Mouse (Mus musculus) embryonic facial prominence, embryonic 13.5 days (tissue): ENCODE results near the gene Ccdc169. TPM values are rescaled to one million over a fixed set of nuclear protein-coding genes. Genes with fewer than 3 reads are reported as not detected.

Experiments
- ATAC-seq: fragments of 200-750 bp; cut with Nextera tagmentation; 2 replicates; pipeline ENCODE4 v1.8.0; 2017; ENCODE audit warnings: low read depth; ENCODE audit not compliant: insufficient number of reproducible peaks, insufficient read depth, low FRiP score, low TSS enrichment
- H3K27ac ChIP-seq: fragments of 300-500 bp; sonication (generic); 2 replicates; pipeline ENCODE4 v1.5.1; 2015; ENCODE audit warnings: moderate library complexity, mild to moderate bottlenecking, inconsistent platforms
- H3K27me3 ChIP-seq: fragments of 300-500 bp; sonication (generic); 2 replicates; pipeline ENCODE4 v1.6.1; 2015; ENCODE audit warnings: mild to moderate bottlenecking, inconsistent platforms
- H3K36me3 ChIP-seq: fragments of 300-500 bp; sonication (generic); 2 replicates; pipeline ENCODE4 v1.6.1; 2015; ENCODE audit warnings: mild to moderate bottlenecking, inconsistent platforms
- H3K4me1 ChIP-seq: fragments of 300-500 bp; sonication (generic); 2 replicates; pipeline ENCODE4 v1.6.1; 2015; ENCODE audit warnings: inconsistent platforms
- H3K4me2 ChIP-seq: fragments of 300-500 bp; sonication (generic); 2 replicates; pipeline ENCODE4 v1.6.1; 2015; ENCODE audit warnings: moderate library complexity, mild to moderate bottlenecking, inconsistent platforms
- H3K4me3 ChIP-seq: fragments of 300-500 bp; sonication (generic); 2 replicates; pipeline ENCODE4 v1.5.1; 2015; ENCODE audit warnings: mild to moderate bottlenecking, inconsistent platforms
- H3K9ac ChIP-seq: fragments of 300-500 bp; sonication (generic); 2 replicates; pipeline ENCODE4 v1.6.1; 2015; ENCODE audit warnings: mild to moderate bottlenecking, inconsistent platforms
- H3K9me3 ChIP-seq: fragments of 300-500 bp; sonication (generic); 2 replicates; pipeline ENCODE4 v1.6.1; 2016; ENCODE audit warnings: inconsistent platforms
- WGBS: fragments of 180-500 bp; shearing (Covaris S2); methylation state at CpG from one replicate; pipeline ENCODE4 v1.1.7; 2015; ENCODE audit warnings: mixed read lengths; 5-methylcytosine and 5-hydroxymethylcytosine counted together
- polyA plus RNA-seq: library from polyadenylated mRNA; unstranded; fragments of >200 nt; fragmentation: Nextera tagmentation; extraction: Ambion mirVana; gene quantifications from 2 replicates; pipeline ENCODE4 v1.2.1, GENCODE M21; 2015

Gene Ccdc169
- polyA plus RNA-seq, 1 experiment from 2014 or later, result 0.15 TPM

DNA sequence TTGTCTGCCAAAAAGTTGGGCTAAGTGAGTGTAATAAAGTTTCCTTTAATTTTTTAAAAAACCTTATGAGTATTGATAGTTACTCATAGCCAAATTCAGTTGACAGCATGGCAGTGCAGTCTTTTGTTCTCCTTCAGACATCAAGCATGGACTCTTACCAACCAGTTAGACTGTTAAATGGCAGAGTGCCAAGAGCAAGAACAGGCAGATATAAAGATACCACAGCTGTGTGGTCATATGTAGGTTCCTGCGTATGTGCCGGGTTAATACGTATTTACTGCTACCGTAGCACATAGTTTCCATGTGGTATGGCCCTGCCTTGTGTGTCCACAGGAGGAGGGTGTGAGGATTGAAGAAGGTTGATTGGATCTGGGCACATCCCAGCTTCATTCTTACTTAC lies 14.1 kb upstream of the Ccdc169 start:
- Histone ChIP-seq H3K9ac (no peak overlapping the region), H3K4me3 (no peak overlapping the region), H3K36me3 (peaks cover 93% of the 10 kb centered on the region), H3K4me1 (0 out of 2 replicates have a peak, but pooled peaks cover 5% of the 10 kb centered on the region), H3K4me2 (no peak overlapping the region), H3K27ac (no peak overlapping the region), H3K27me3 (no peaks in the 10 kb centered on the region), H3K9me3 (no peaks in the 10 kb centered on the region)
- 65% methylated on average over 4 of the region's 4 CpGs for WGBS
- ATAC-seq, result no peak

DNA sequence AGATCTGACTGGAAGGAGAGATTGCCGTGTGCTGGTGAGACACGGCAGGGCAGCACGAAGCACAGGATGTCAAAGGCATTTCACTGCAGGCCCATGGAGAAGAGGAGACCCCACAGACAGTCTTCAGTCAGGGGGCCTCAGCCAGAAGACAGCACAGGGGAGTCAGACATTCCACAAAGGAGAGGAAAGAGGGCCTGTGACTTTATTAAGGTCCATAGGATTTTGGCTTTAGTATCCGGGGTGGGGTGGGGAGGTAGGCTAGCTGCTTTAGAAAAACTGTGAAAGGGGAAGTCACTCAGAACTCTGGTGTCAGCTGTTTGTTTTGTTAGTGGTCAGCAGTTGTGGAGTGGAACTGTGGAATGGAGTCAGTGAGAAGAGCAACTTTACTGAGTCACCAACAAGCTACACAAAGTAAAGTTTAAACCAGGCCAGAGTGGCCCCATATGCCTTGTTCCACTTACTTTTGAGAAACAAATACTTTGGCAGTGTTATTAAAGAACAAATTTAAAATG lies 7.9 kb upstream of the Ccdc169 start:
- 87% methylated on average over 4 of the region's 4 CpGs for WGBS
- Histone ChIP-seq H3K9me3 (no peaks in the 10 kb centered on the region), H3K4me2 (no peak overlapping the region), H3K36me3 (peaks cover 97% of the 10 kb centered on the region), H3K27ac (no peak overlapping the region), H3K4me3 (no peak overlapping the region), H3K4me1 (no peaks in the 10 kb centered on the region), H3K27me3 (no peaks in the 10 kb centered on the region), H3K9ac (no peak overlapping the region)
- no peak for ATAC-seq

DNA sequence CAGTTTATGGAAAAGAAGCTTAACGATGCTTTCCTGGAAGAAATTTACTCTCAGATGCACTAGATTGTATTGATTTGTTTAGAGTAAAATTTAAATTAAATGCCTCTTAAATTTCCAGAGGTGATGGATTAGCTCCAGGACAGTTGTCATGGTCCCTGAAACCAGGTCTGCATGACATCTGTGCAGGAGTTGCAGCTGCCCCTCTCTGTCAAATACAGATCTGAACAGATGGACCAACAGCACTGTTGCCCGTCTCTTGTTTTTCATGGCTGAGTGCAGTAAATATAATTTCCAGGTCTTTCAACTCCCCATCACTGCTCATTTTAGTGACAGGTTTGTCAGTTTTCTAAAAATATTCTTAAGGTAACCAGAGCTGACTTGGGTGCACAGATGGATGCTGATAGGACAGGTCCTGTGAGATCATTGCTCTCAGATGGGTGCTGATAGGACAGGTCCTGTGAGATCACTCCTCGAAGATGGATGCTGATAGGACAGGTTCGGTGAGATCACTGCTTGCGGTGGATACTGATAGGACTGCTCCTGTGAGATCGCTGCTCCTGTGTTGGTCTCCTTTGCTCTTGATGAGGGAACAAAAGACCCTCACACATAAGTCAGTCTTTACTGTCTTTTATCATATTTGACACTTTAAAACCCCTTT lies 5.4 kb upstream of the Ccdc169 start:
- no peak overlapping the region for H3K4me2 ChIP-seq
- no peaks in the 10 kb centered on the region for H3K4me1 ChIP-seq
- WGBS, result 89% methylated on average over 6 of the region's 6 CpGs
- peaks cover 98% of the 10 kb centered on the region for H3K36me3 ChIP-seq
- no peaks in the 10 kb centered on the region for H3K27me3 ChIP-seq
- H3K9me3 ChIP-seq, result no peaks in the 10 kb centered on the region
- H3K4me3 ChIP-seq, result no peak overlapping the region
- no peak for ATAC-seq
- H3K9ac ChIP-seq, result no peak overlapping the region
- H3K27ac ChIP-seq, result no peak overlapping the region

DNA sequence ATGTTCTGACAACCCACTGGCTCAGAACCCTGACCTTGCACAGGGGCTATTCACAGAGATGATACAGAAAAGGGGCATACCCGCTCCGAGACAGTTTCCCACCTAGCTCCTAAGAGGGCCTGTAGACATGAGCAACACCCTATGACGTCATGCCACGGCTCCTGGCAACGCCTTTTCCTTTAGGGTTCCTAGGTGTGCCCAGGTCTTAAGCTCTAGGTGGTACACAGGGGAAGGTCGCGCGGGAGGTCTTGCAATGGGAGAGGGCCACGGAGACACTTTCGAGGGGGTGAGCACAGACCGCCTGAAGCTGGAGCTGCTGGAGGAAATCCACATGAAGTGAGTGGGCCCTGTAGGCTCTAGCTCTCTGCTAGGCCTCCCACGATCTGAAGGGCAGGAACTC lies 2.7 kb downstream of the Ccdc169 start:
- Histone ChIP-seq H3K4me2 (no peak overlapping the region), H3K27ac (no peak overlapping the region), H3K36me3 (peaks cover 44% of the 10 kb centered on the region), H3K27me3 (no peaks in the 10 kb centered on the region), H3K9ac (no peak overlapping the region), H3K4me1 (no peaks in the 10 kb centered on the region), H3K4me3 (no peak overlapping the region), H3K9me3 (no peaks in the 10 kb centered on the region)
- WGBS, result 94% methylated on average over 12 of the region's 12 CpGs
- no peak for ATAC-seq

DNA sequence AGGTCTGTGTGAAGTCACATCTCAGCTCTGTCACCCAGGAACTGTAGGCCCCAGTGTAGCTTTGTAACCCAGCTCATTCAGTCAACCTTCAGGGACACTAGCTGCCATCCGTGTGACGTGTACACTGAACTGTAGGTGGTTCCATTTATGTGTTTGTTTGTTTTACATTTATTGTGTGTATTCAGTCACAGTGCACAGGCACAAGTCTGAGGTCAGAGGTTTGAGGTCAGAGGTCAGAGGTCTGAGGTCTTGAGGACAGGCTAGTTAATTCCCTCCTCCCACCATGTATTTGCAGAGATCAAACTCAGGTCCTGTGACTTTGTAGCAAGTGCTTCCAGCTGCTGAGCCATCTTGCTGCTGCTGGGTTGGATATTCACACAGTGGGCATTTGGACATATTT lies 4.3 kb downstream of the Ccdc169 start:
- Histone ChIP-seq H3K27me3 (no peaks in the 10 kb centered on the region), H3K36me3 (peaks cover 29% of the 10 kb centered on the region), H3K4me3 (no peak overlapping the region), H3K4me2 (no peak overlapping the region), H3K4me1 (no peaks in the 10 kb centered on the region), H3K9ac (no peak overlapping the region), H3K27ac (no peak overlapping the region), H3K9me3 (no peaks in the 10 kb centered on the region)
- 46% methylated on average over 2 of the region's 2 CpGs for WGBS
- ATAC-seq, result no peak

DNA sequence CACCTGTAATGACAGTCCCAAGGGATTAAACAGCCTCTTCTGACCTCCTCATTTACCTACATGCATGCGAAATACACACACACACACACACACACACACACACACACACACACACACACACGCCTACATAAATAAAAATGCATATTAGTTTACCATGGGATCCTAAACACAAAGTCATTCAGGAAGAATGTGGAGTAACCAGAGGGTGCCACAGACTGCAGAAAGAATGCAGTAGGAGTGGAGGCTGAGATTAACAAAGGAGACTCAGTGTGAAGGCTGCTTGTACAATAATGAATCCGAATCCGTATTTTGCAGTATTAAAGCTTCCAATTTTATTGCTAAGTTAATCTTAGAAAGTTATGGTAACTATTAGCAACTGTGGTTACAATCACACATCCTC lies 7.8 kb downstream of the Ccdc169 start:
- no peak overlapping the region for H3K4me3 ChIP-seq
- no peaks in the 10 kb centered on the region for H3K36me3 ChIP-seq

DNA sequence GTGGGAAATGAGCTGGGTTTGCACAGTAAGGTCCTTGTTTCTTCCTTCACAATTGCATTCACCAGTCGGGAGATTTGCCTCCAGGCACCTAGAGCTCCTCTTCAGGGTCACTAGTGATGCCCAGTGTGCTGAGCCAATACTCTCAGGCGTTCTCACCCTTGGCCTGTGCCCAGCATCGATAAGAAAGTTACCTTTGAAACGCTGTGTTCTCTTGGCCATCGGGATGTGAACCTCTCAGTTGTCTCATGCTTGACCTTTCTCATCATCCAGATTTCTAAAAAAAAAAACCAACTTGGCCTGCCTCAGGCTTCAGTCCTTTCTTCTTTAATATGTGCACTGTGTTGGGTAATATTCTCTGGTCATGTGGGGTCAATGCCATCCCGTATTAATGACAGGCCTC lies 9.3 kb downstream of the Ccdc169 start:
- Histone ChIP-seq H3K9me3 (no peaks in the 10 kb centered on the region), H3K36me3 (no peaks in the 10 kb centered on the region), H3K9ac (no peak overlapping the region), H3K4me3 (no peak overlapping the region), H3K27ac (no peak overlapping the region), H3K27me3 (no peaks in the 10 kb centered on the region), H3K4me2 (no peak overlapping the region), H3K4me1 (0 out of 2 replicates have a peak, but pooled peaks cover 2% of the 10 kb centered on the region)
- ATAC-seq, result no peak
- 46% methylated on average over 6 of the region's 6 CpGs for WGBS

More for the DNA sequence above, 7.8 kb downstream of the Ccdc169 start:
- WGBS, result 87% methylated on average over 4 of the region's 4 CpGs
- ATAC-seq, result no peak
- Histone ChIP-seq H3K9ac (no peak overlapping the region), H3K9me3 (no peaks in the 10 kb centered on the region), H3K27ac (no peak overlapping the region), H3K4me2 (no peak overlapping the region), H3K4me1 (0 out of 2 replicates have a peak, but pooled peaks cover 2% of the 10 kb centered on the region), H3K27me3 (no peaks in the 10 kb centered on the region)

DNA sequence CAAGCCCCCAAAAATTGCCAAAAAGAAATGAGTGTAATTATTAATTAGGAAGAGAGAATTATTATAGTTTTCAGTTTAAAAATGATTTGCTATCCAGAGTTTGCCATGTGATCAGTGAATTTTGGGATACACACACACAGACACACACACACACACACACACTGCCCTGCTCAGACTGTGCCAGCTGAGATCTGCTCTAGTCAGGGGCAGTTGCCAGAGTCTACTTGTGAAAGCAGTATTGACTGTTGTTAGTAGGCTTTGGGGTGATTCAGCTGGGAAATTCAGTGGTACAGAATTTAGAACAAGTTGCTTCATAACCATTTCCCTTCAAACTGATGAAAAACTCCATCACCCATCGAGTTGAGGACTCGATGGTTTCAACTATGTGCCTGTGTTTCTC lies 10.0 kb downstream of the Ccdc169 start:
- Histone ChIP-seq H3K4me2 (no peak overlapping the region), H3K27ac (no peak overlapping the region), H3K4me1 (0 out of 2 replicates have a peak, but pooled peaks cover 2% of the 10 kb centered on the region), H3K9me3 (no peaks in the 10 kb centered on the region), H3K36me3 (no peaks in the 10 kb centered on the region), H3K4me3 (no peak overlapping the region), H3K9ac (no peak overlapping the region), H3K27me3 (no peaks in the 10 kb centered on the region)
- ATAC-seq, result no peak
- 86% methylated on average over 2 of the region's 2 CpGs for WGBS

DNA sequence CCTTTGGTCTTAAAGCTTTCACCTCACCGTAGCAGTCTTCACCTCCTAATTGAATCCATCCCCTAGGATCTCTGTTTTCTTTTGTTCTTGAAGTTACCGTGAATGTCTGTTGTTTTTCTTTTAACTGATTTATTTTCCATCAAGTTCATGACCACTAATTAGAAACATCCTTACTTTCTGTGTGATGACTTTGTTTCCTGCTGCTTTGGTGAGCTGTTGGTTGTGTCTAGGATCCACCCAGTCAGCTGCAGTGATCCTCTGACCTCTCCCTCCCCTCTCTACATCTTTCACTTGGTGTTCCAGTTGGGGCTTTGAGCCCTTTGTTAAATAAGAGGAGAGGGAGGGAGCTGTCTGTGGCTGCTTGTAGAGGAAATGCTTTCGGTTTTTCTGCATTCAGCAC lies 11.0 kb downstream of the Ccdc169 start:
- 17% methylated on average over 3 of the region's 3 CpGs for WGBS

DNA sequence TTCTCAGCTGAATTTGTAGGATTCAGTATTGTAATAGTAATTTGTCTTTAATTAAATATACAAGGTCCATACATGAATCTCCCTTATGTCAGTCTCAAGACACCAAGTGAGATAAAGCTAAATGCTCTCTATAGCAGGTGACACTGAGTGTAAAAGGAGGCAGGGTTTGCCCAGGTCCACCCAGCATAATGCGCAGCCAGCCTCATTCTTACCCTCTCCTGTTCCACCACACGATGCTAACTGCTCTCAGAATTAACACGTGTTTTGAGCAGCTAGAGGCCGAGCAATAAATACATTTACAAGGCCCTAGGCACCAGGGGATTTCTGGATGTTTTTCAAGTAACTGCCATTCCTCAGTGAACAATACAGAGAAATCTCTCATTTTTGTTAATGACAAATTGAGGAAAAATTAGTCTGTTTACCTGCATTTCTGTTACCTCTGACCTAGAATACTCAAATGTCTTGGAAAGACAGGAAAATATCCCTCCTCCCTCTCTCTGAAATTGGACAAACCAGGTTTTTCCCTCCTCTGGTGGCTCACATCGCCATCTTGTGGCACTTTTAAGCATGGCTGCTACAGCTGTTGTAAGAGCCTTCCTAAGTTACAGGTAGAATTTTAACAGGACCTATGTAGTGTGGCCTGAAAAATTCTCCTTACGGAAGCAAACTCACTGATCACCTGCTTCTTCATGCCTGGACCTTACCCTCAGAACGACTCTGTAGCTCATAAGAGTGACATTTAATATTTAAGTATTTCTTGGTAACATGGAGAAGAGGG lies 14.7 kb downstream of the Ccdc169 start:
- no peak overlapping the region for H3K27ac ChIP-seq

More for the DNA sequence above, 11.0 kb downstream of the Ccdc169 start:
- no peak for ATAC-seq
- H3K36me3 ChIP-seq, result no peaks in the 10 kb centered on the region
- no peaks in the 10 kb centered on the region for H3K27me3 ChIP-seq
- no peak overlapping the region for H3K9ac ChIP-seq
- H3K4me1 ChIP-seq, result 0 out of 2 replicates have a peak, but pooled peaks cover 2% of the 10 kb centered on the region
- no peaks in the 10 kb centered on the region for H3K9me3 ChIP-seq
- H3K27ac ChIP-seq, result peak overlapping the region; percentile 11; the same call in 1 of the 2 replicates
- no peak overlapping the region for H3K4me3 ChIP-seq
- H3K4me2 ChIP-seq, result no peak overlapping the region

DNA sequence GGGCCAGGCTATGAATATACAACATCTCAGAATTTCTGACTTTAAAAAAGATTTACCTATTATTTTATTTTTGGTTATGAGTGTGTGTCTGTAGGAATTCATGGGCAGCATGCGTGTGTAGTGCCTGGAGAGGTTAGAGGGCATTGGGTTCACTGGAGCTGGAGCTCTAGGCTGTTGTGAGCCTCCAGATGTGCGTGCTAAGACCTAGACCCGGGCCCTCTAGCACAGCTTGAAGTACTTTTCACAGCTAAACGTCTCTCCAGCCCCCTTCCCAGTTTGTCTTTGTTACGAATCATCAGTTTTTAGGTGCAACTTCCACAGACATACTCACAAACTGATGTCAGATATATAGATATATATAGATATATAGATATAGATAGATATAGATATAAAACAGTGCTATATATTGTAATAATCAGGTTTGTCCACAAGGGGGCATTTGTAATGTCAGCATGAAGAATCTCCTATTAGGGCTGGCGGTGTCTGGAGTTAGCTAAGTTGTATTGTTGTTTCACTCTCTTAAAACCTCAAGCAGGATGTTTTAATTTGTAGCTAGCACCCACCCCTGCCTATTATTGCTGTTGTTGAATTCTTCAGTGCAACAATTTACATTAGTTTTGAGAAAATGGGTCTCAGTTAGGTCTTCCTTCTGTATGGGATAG lies 15.7 kb downstream of the Ccdc169 start:
- WGBS, result 63% methylated on average over 6 of the region's 6 CpGs

More for the DNA sequence above, 14.7 kb downstream of the Ccdc169 start:
- Histone ChIP-seq H3K9ac (no peak overlapping the region), H3K27me3 (no peaks in the 10 kb centered on the region), H3K4me1 (0 out of 2 replicates have a peak, but pooled peaks cover 2% of the 10 kb centered on the region), H3K4me2 (no peak overlapping the region), H3K36me3 (no peaks in the 10 kb centered on the region), H3K4me3 (no peak overlapping the region), H3K9me3 (no peaks in the 10 kb centered on the region)
- no peak for ATAC-seq
- 40% methylated on average over 7 of the region's 7 CpGs for WGBS

More for the DNA sequence above, 15.7 kb downstream of the Ccdc169 start:
- Histone ChIP-seq H3K4me3 (no peak overlapping the region), H3K36me3 (no peaks in the 10 kb centered on the region), H3K4me1 (0 out of 2 replicates have a peak, but pooled peaks cover 2% of the 10 kb centered on the region), H3K9me3 (no peaks in the 10 kb centered on the region), H3K27ac (no peak overlapping the region), H3K4me2 (no peak overlapping the region), H3K9ac (no peak overlapping the region), H3K27me3 (no peaks in the 10 kb centered on the region)
- no peak for ATAC-seq
